ENCODE assay signal across 13 mouse cellular contexts in the genomic region with DNA sequence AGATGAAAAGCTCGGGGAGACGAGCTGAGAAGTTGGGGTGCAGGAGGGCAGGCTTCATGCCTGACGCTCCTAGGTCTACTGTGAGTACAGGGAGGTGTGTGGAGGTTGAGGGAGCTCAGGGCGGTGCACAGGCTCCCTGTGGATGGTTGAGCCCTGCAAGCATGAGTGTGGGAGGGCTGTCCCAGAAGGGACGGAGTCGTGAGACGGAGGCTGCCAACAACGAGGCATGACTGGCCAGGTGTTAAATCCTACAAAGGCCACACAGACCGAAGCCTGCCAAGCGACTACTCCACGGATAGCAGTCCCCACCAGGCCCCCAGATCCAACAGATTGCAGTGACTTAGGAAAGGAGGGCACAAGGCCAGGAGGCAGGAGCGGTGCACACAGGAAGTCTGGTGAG. TPM values are rescaled to one million over a fixed set of nuclear protein-coding genes. Genes with fewer than 3 reads are reported as not detected.
DNase-seq lines count a peak whose midpoint lies in the region; ATAC-seq and TF ChIP-seq lines count a peak whose summit lies in the region.
"Had no signal": no experiment of that assay in that cellular context is flagged by ENCODE, and none has a peak within 500 bp of the region (broad histone marks: within the 10 kb centered on the region; RNA-seq: fewer than 3 reads in every experiment).

No protein-coding gene starts in this region.

- WGBS in limb, embryonic 13.5 days = 60% methylated on average over 12 of the region's 12 CpGs
- WGBS in limb, embryonic 10.5 days = 84% methylated on average over 12 of the region's 12 CpGs
- WGBS in stomach, postnatal 0 days = 73% methylated on average over 12 of the region's 12 CpGs

- H3K4me1 ChIP-seq in limb, embryonic 13.5 days = peaks cover 33% of the 10 kb centered on the region
- H3K4me1 ChIP-seq in limb, embryonic 10.5 days = peaks cover 31% of the 10 kb centered on the region
- H3K4me1 ChIP-seq in stomach, postnatal 0 days (replicated peaks; ENCODE audit: control insufficient read depth, insufficient read depth) = no peaks in the 10 kb centered on the region

- H3K4me2 ChIP-seq in limb, embryonic 13.5 days (replicated peaks) = no peak overlapping the region
- no peak overlapping the region for H3K4me2 ChIP-seq in stomach, postnatal 0 days (replicated peaks; ENCODE audit: low read depth)
- H3K4me2 ChIP-seq: embryonic facial prominence, embryonic 15.5 days had no signal

- no peaks in the 10 kb centered on the region for H3K36me3 ChIP-seq in limb, embryonic 13.5 days
- H3K36me3 ChIP-seq in limb, embryonic 10.5 days = peaks cover 9% of the 10 kb centered on the region; the same call in 1 of the 2 replicates
- H3K36me3 ChIP-seq in stomach, postnatal 0 days (ENCODE audit: control insufficient read depth, insufficient read depth, low read length) = no peaks in the 10 kb centered on the region
- H3K36me3 ChIP-seq: embryonic facial prominence, embryonic 15.5 days had no signal

- H3K9ac ChIP-seq in limb, embryonic 13.5 days = no peak overlapping the region
- H3K9ac ChIP-seq in stomach, postnatal 0 days (ENCODE audit: low read length) = no peak overlapping the region
- H3K9ac ChIP-seq: embryonic facial prominence, embryonic 15.5 days; liver, postnatal 0 days had no signal

- no peak overlapping the region for H3K4me3 ChIP-seq in limb, embryonic 13.5 days
- no peak overlapping the region for H3K4me3 ChIP-seq in limb, embryonic 10.5 days
- no peak overlapping the region for H3K4me3 ChIP-seq in stomach, postnatal 0 days (ENCODE audit: low read depth, low read length)
- H3K4me3 ChIP-seq: embryonic facial prominence, embryonic 15.5 days; heart, adult 2 months had no signal

- H3K27ac ChIP-seq in limb, embryonic 13.5 days = no peak overlapping the region
- H3K27ac ChIP-seq in limb, embryonic 10.5 days = no peak overlapping the region
- no peak overlapping the region for H3K27ac ChIP-seq in stomach, postnatal 0 days (replicated peaks)
- H3K27ac ChIP-seq: embryonic facial prominence, embryonic 15.5 days; heart, adult 2 months; kidney, postnatal 0 days had no signal

- H3K27me3 ChIP-seq in limb, embryonic 13.5 days = peaks cover 44% of the 10 kb centered on the region
- peaks cover 34% of the 10 kb centered on the region for H3K27me3 ChIP-seq in limb, embryonic 10.5 days (ENCODE audit: low read depth, poor library complexity, severe bottlenecking)
- H3K27me3 ChIP-seq in stomach, postnatal 0 days (ENCODE audit: control insufficient read depth, insufficient read depth, low read length) = no peaks in the 10 kb centered on the region

- ATAC-seq in limb, embryonic 13.5 days (ENCODE audit: low FRiP score, low read depth) = 0 out of 2 replicates have a peak, but pooled peaks have one; percentile 18
- ATAC-seq in stomach, postnatal 0 days (ENCODE audit: low FRiP score, low TSS enrichment) = no peak
- ATAC-seq: liver, postnatal 0 days had no signal

- no peak for DNase-seq in limb, embryonic 10.5 days (ENCODE audit: low spot score)
- peak; percentile 69 to 71 for DNase-seq in cerebellum, adult 18-20 months
- peak; percentile 64 to 72 for DNase-seq in cerebellum, postnatal 36 days
- DNase-seq in right cerebral cortex, adult 2 months (ENCODE audit: low spot score in 2 of 2) = peak; percentile 49 to 58
- no peak for DNase-seq in stomach, postnatal 0 days (ENCODE audit: low spot score)
- no peak for DNase-seq in embryo, embryonic 11 days
- DNase-seq in kidney, postnatal 25 days = no peak
- DNase-seq: heart, adult 2 months; heart, postnatal 36 days; liver, postnatal 0 days had no signal

- H3K9me3 ChIP-seq in limb, embryonic 13.5 days = no peaks in the 10 kb centered on the region
- no peaks in the 10 kb centered on the region for H3K9me3 ChIP-seq in limb, embryonic 10.5 days (replicated peaks)
- H3K9me3 ChIP-seq in stomach, postnatal 0 days (ENCODE audit: control insufficient read depth, low read length) = no peaks in the 10 kb centered on the region
- H3K9me3 ChIP-seq: embryonic facial prominence, embryonic 15.5 days had no signal

- TF ChIP-seq EP300 in stomach, postnatal 0 days (optimal IDR thresholded peaks at IDR 0.05) = no peak

- TF ChIP-seq CTCF in stomach, postnatal 0 days (IDR thresholded peaks at IDR 0.05; ENCODE audit: low read depth) = no peak

RNA-seq across cellular contexts. Expression of a gene that starts 2.7 kb away (rescaled TPM):
- polyA plus RNA-seq in limb, embryonic 13.5 days (2015; fragmentation: Nextera tagmentation; extraction: Ambion mirVana) = 0.25 and 0.29 TPM in 2 replicates
- polyA plus RNA-seq in limb, embryonic 10.5 days (2016; fragmentation: Nextera tagmentation; extraction: Ambion mirVana) = 0.23 and 0.30 TPM in 2 replicates
- polyA plus RNA-seq in stomach, postnatal 0 days (2015; fragmentation: Nextera tagmentation; extraction: Ambion mirVana) = 0.44 and 0.48 TPM in 2 replicates

Comparison
In these comparisons a context has a peak if more than half of its experiments do, and no peak if none do; other contexts are left out.
1. DNase-seq: peak in cerebellum, adult 18-20 months (2 of 2), cerebellum, postnatal 36 days (2 of 2) and right cerebral cortex, adult 2 months (2 of 2); none in limb, embryonic 10.5 days (single experiment), stomach, postnatal 0 days (single experiment), embryo, embryonic 11 days (single experiment) and kidney, postnatal 25 days (0 of 2).